Mouse (Mus musculus) heart, postnatal 0 days (tissue): ENCODE measurements around the gene Pou5f1. TPM values are rescaled to one million over a fixed set of nuclear protein-coding genes. Genes with fewer than 3 reads are reported as not detected.
"Not testable (repeated sequence)": the region's sequence is repeated elsewhere in the genome, so short reads cannot be mapped to it uniquely, and the experiment has no call there.

ENCODE experiments used
- ATAC-seq: fragments of 200-750 bp; cut with Nextera tagmentation; 2 replicates; pipeline ENCODE4 v1.8.0; 2017; ENCODE audit warnings: low read depth, moderate number of reproducible peaks, moderate library complexity; ENCODE audit not compliant: insufficient read depth
- DNase-seq: peaks from one replicate; pipeline ENCODE4 v3.0.0-alpha.2; 2016; ENCODE audit warnings: low spot score
- H3K27ac ChIP-seq: fragments of 300-500 bp; sonication (generic); 2 replicates; pipeline ENCODE4 v1.5.1; 2014; ENCODE audit warnings: low read depth, mild to moderate bottlenecking
- H3K27me3 ChIP-seq: fragments of 300-500 bp; sonication (generic); 2 replicates; pipeline ENCODE4 v1.6.1; 2014; ENCODE audit warnings: low read length, mixed read lengths; ENCODE audit not compliant: control insufficient read depth, insufficient read depth
- H3K36me3 ChIP-seq: fragments of 300-500 bp; sonication (generic); replicated peaks from 2 replicates; pipeline ENCODE4 v1.6.1; 2014; ENCODE audit warnings: low read length, mixed read lengths; ENCODE audit not compliant: control insufficient read depth, insufficient read depth
- H3K4me1 ChIP-seq: fragments of 300-500 bp; sonication (generic); 2 replicates; pipeline ENCODE4 v1.6.1; 2014; ENCODE audit warnings: antibody characterized with exemption; ENCODE audit not compliant: control insufficient read depth, insufficient read depth
- H3K4me2 ChIP-seq: fragments of 300-500 bp; sonication (generic); 2 replicates; pipeline ENCODE4 v1.6.1; 2014; ENCODE audit warnings: low read depth, mild to moderate bottlenecking, low read length, moderate library complexity
- H3K4me3 ChIP-seq: fragments of 300-500 bp; sonication (generic); 2 replicates; pipeline ENCODE4 v1.5.1; 2014; ENCODE audit warnings: low read depth, low read length
- H3K9ac ChIP-seq: fragments of 300-500 bp; sonication (generic); replicated peaks from 2 replicates; pipeline ENCODE4 v1.6.1; 2014; ENCODE audit warnings: low read depth, low read length, mixed read lengths
- H3K9me3 ChIP-seq: fragments of 300-500 bp; sonication (generic); replicated peaks from 2 replicates; pipeline ENCODE4 v1.6.1; 2016; ENCODE audit warnings: low read length; ENCODE audit not compliant: control insufficient read depth
- CTCF ChIP-seq: IDR thresholded peaks from 2 replicates; pipeline ENCODE4 v1.5.1; 2016; ENCODE audit warnings: antibody characterized with exemption, control low read depth, low read depth
- EP300 ChIP-seq: IDR thresholded peaks from 2 replicates; pipeline ENCODE4 v1.6.1; 2016; ENCODE audit warnings: antibody characterized with exemption, low read depth
- WGBS: fragments of 180-500 bp; shearing (Covaris S2); extraction: QIAGEN DNeasy Blood & Tissue Kit; methylation state at CpG from one replicate; pipeline ENCODE4 v1.1.7; 2014; 5-methylcytosine and 5-hydroxymethylcytosine counted together
- polyA plus RNA-seq: library from polyadenylated mRNA; unstranded; fragments of >200 nt; fragmentation: Nextera tagmentation; extraction: Ambion mirVana; gene quantifications from 2 replicates; pipeline ENCODE4 v1.2.1, GENCODE M21; 2015
- total RNA-seq: library from RNA; depleted of rRNA; stranded (reverse); fragments of >200 nt; gene quantifications from 2 replicates; pipeline ENCODE4 v1.2.3, GENCODE M21; 2014; ENCODE audit warnings: low replicate concordance

The Pou5f1 gene
- total and polyA plus RNA-seq, 2 experiments from 2014 or later: not detected

DNA sequence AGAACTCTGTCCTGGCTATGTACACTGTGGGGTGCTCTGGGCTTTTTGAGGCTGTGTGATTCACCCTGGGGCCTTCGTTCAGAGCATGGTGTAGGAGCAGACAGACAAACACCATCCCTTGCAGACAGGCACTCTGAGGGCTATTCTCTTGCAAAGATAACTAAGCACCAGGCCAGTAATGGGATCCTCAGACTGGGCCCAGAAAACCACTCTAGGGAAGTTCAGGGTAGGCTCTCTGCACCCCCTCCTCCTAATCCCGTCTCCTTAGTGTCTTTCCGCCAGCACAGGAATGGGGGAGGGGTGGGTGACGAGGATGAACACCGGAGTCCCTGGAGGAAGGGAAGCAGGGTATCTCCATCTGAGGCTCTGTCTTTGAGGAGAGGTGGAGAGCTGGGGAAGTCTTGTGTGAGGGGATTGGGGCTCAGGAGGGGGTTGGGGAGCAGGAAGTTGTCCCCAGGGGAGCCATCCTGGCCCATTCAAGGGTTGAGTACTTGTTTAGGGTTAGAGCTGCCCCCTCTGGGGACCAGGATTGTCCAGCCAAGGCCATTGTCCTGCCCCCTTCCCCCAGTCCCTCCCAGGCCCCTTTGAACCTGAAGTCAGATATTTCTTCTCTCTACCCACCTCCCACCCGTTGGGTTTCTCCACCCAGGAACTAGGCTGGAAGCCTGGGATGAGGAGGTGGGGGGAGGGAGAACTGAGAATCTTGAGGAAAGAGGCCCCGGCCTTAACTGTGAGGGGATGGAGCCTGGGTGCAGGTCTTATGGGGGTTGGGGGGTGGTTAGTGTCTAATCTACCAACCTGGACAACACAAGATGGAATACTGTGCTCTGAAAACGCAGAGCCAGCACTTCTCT, 963 bp upstream of the Pou5f1 start:
- Histone ChIP-seq H3K4me3 (no peak overlapping the region), H3K9me3 (no peaks in the 10 kb centered on the region), H3K4me2 (no peak overlapping the region), H3K36me3 (no peaks in the 10 kb centered on the region), H3K27me3 (peaks cover 49% of the 10 kb centered on the region), H3K4me1 (no peaks in the 10 kb centered on the region), H3K9ac (no peak overlapping the region), H3K27ac (no peak overlapping the region)
- no peak for DNase-seq
- TF ChIP-seq CTCF (no peak), EP300 (no peak)
- WGBS: 33% methylated on average over 8 of the region's 8 CpGs
- ATAC-seq: no peak

DNA sequence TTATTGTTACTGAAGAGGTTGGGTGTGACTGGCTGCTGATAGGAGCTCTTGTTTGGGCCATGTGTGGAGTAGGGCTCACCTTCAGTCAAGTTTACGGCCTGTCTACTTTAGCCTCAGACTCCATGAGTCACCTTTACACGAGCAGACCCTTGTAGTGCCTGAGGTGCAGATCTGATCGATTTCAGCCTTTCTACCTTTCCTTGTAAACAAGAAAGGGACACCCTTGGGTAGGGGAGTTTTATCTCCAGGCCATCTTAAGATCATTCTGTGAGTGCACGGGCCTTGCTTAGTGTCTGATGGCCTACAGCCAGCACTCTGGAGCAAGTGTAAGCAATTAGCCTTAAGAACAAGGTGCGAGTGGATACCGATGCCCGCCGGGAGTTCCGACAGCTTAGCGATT, 1.1 kb downstream of the Pou5f1 start:
- H3K4me2 ChIP-seq: no peak overlapping the region
- H3K27me3 ChIP-seq: peaks cover 49% of the 10 kb centered on the region
- no peak overlapping the region for H3K27ac ChIP-seq
- H3K4me1 ChIP-seq: no peaks in the 10 kb centered on the region
- no peak overlapping the region for H3K9ac ChIP-seq
- WGBS: 27% methylated on average over 10 of the region's 10 CpGs
- no peak for TF ChIP-seq EP300
- TF ChIP-seq CTCF: no peak
- no peak overlapping the region for H3K4me3 ChIP-seq
- no peak for ATAC-seq
- H3K36me3 ChIP-seq: no peaks in the 10 kb centered on the region
- H3K9me3 ChIP-seq: no peaks in the 10 kb centered on the region
- no peak for DNase-seq

DNA sequence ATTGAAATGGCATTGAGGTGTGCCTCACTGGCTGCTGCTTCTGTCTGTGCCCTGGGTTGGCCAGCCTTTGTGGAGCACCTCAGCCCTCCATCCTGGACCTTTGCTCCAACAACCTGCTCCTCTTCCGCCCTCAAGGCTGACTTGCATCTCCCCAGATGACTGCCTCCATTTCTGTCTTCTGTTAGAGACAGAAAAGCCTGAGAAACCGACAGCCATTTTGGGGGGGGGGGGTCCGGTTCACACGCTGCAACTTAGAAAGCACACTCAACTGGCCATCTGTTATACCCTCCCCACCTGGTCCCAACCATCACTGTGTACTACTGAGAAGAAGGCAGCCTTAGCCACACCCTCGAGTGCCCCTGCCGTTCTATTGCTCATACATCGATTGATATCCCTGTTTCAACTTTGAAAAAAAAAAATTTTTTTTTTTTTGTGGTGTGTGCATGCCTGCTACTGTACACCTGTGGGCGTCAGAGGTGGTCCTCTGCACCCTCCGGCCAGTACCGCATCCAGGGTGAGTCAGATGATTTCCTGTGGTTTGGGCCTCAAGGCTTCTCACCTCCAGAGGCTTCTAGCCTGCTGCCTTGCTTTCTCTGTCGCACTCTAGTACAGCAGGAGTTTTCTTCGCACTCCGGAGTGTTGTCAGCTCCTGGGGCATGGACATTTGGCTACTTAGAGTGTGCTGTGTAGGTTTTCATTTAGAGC, 1.9 kb downstream of the Pou5f1 start:
- H3K27me3 ChIP-seq: peaks cover 48% of the 10 kb centered on the region
- ATAC-seq: no peak

DNA sequence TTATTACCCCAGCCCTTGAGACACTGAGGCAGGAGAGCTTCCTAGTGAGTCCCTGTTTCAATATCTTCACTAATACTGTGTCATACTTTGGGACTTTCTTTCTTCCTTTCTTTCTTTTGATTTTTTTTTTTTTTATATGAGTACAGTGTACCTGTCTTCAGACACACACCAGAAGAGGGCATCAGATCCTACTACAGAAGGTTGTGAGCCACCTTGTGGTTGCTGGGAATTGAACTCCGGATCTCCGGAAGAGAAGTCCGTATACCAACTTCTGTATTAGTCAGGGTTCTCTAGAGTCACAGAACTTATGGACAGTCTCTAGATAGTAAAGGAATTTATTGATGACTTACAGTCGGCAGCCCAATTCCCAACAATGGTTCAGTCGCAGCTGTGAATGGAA, 2.5 kb downstream of the Pou5f1 start:
- not testable (repeated sequence) for ATAC-seq
- WGBS: 46% methylated on average over 5 of the region's 5 CpGs

More for the DNA sequence above, 1.9 kb downstream of the Pou5f1 start:
- Histone ChIP-seq H3K27ac (no peak overlapping the region), H3K4me3 (no peak overlapping the region), H3K9me3 (no peaks in the 10 kb centered on the region), H3K9ac (no peak overlapping the region), H3K4me2 (no peak overlapping the region), H3K36me3 (no peaks in the 10 kb centered on the region; the same call in 1 of the 2 replicates), H3K4me1 (no peaks in the 10 kb centered on the region)
- WGBS: 27% methylated on average over 13 of the region's 13 CpGs
- no peak for DNase-seq
- TF ChIP-seq EP300 (no peak), CTCF (no peak)

DNA sequence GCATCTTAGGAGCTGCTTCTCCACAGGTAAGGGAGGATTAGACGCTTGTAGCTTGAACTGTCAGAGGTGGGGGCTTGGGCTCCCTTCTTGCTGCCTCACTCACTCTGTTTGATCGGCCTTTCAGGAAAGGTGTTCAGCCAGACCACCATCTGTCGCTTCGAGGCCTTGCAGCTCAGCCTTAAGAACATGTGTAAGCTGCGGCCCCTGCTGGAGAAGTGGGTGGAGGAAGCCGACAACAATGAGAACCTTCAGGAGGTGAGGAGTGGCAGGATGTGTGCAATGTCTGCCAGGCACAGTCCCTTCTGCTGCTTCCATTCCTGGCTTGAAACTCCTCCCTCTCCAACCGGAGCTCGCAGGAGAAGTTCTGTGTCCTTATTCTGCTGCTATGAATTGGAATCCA, 3.5 kb downstream of the Pou5f1 start:
- WGBS: 13% methylated on average over 8 of the region's 8 CpGs
- no peaks in the 10 kb centered on the region for H3K9me3 ChIP-seq
- H3K4me3 ChIP-seq: no peak overlapping the region
- no peak for ATAC-seq
- peaks cover 3% of the 10 kb centered on the region; the same call in 1 of the 2 replicates for H3K36me3 ChIP-seq
- peak; percentile 63 for TF ChIP-seq CTCF
- TF ChIP-seq EP300: no peak
- no peak overlapping the region for H3K27ac ChIP-seq
- H3K27me3 ChIP-seq: peaks cover 41% of the 10 kb centered on the region
- H3K9ac ChIP-seq: no peak overlapping the region
- no peak overlapping the region for H3K4me2 ChIP-seq
- peak; percentile 34 for DNase-seq
- H3K4me1 ChIP-seq: no peaks in the 10 kb centered on the region

More for the DNA sequence above, 2.5 kb downstream of the Pou5f1 start:
- DNase-seq, H3K4me2 ChIP-seq, H3K4me1 ChIP-seq, H3K9me3 ChIP-seq, H3K9ac ChIP-seq, H3K27ac ChIP-seq, H3K4me3 ChIP-seq, H3K36me3 ChIP-seq: not testable (repeated sequence)
- peaks cover 47% of the 10 kb centered on the region for H3K27me3 ChIP-seq
